Mouse (Mus musculus) cortical plate, adult 2 months (tissue): Measurements from ENCODE around the gene Abat.

Source experiments
- CTCF ChIP-seq: fragments of 200-500 bp; IDR thresholded peaks from 2 replicates; pipeline ENCODE4 v1.5.1; 2011; ENCODE audit warnings: mild to moderate bottlenecking, control low read depth, low read length; ENCODE audit not compliant: insufficient read depth; ENCODE audit errors: extremely low read depth
- POLR2A ChIP-seq: fragments of 200-500 bp; IDR thresholded peaks from 2 replicates; pipeline ENCODE4 v1.6.1; 2011; ENCODE audit warnings: mild to moderate bottlenecking, low read length, control low read depth; ENCODE audit not compliant: insufficient read depth; ENCODE audit errors: extremely low read depth

DNA sequence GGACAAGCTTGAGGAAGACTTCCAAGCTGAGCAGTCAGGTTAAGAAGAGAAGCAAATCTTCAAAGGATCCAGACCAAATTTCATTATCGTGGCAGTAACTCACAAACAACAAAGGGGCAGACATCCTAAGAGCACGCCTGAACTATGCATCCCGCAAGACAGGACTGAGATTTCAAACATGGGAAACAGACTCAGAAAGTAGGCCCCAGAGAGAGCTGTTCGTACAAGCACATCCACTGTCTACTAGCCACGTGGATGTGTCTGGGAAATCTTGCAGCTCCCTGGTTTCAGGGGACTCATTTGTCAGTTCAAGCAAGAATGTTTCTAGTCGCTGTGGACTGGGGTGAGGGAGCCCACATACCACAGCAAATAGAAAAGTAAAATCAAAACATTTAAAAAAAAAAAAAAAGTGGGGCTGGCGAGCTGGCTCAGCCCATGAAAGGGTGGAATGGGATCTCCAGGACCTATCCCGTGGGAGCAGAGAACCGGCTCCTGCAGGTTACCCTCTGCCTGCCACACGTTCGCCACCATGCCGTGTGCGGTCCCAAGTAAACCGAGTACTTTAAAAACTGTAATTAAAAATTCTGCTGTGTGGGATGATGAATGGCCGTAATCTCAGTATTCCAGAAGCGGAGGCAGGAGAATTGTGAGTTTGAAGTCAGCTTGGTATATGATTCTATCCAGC is 11.1 kb downstream of the Abat start:
- TF ChIP-seq CTCF (no peak), POLR2A (no peak)
